ENCODE assay signal across 1 mouse cellular context in the genomic region with DNA sequence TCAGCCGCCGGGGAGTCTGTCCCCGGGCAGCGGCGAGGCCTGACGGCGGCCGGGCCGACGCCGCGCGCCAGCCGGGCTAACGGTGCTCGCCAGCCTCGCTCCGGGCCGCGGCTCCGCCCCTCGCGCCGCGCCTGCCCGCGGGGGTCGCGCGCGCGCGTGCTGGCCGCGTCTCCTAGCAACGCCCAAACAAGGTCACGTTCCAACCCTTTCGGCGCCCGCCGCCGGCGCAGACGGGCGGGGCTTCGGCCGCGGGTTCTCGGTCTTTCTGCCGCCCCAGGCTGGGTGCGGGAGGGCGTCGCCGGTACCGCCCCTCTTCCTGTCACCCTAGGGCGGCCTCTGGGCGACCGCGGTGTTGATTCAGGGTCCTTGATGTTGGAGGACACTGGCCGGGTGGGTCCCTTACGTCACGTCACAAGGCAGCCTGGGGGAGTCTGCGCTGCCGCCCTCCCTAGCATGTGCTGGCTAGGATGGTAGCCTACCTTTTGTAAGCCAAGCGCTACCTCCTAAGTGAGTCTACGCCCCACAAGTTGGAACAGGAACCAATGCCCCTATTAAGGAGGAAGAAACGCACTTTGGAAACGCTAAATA.
TF ChIP-seq lines count a peak whose summit lies in the region.

A gene (minus strand): TSS at position 150 of the 588 bp plus-strand sequence.

TF ChIP-seq in CH12.LX, 34 proteins besides CTCF, POLR2A, EP300 and RAD21 (continued from another document):
- TF ChIP-seq TCF12 (IDR thresholded peaks at IDR 0.05; ENCODE audit: low read depth, low read length) = peak; percentile 45; the same call in 1 of the 2 replicates
- peak; percentile 37 for TF ChIP-seq IRF4 (IDR thresholded peaks at IDR 0.05; ENCODE audit: low read depth, low read length)
- no peak for TF ChIP-seq POLR2AphosphoS2 (IDR thresholded peaks at IDR 0.05; ENCODE audit: low read depth, low read length)
- no peak for TF ChIP-seq JUND (conservative IDR thresholded peaks at IDR 0.05; ENCODE audit: low read depth, low read length)
- no peak for TF ChIP-seq TBP (conservative IDR thresholded peaks at IDR 0.05; ENCODE audit: low read depth, low read length)
- TF ChIP-seq E2F4 (IDR thresholded peaks at IDR 0.05; ENCODE audit: insufficient replicate concordance, low read depth, low read length) = no peak
- TF ChIP-seq GABPA (IDR thresholded peaks at IDR 0.05; ENCODE audit: insufficient replicate concordance, low read depth, low read length) = no peak
- TF ChIP-seq ETS1 (conservative IDR thresholded peaks at IDR 0.05; ENCODE audit: low read depth, low read length) = no peak
- no peak for TF ChIP-seq KAT2A (IDR thresholded peaks at IDR 0.05; ENCODE audit: insufficient replicate concordance, low read length)
- TF ChIP-seq MAX (IDR thresholded peaks at IDR 0.05; ENCODE audit: low read length) = no peak
- TF ChIP-seq MXI1 (IDR thresholded peaks at IDR 0.05; ENCODE audit: low read depth, low read length) = peak; percentile 70; the same call in 1 of the 2 replicates
- peak; percentile 33; the same call in 1 of the 2 replicates for TF ChIP-seq ELF1 (IDR thresholded peaks at IDR 0.05; ENCODE audit: low read depth, low read length)
- TF ChIP-seq ZNF384 (IDR thresholded peaks at IDR 0.05; ENCODE audit: low read depth, low read length) = no peak
- TF ChIP-seq ZC3H11A (IDR thresholded peaks at IDR 0.05; ENCODE audit: low read depth, low read length) = no peak
- peak; percentile 98 for TF ChIP-seq BHLHE40 (IDR thresholded peaks at IDR 0.05; ENCODE audit: low read depth, low read length)
- TF ChIP-seq USF1 (IDR thresholded peaks at IDR 0.05; ENCODE audit: low read depth, low read length) = peak; percentile 7; the same call in 1 of the 2 replicates
